Mouse (Mus musculus): ENCODE measurements around the gene Lrrc20. TPM values are rescaled to one million over a fixed set of nuclear protein-coding genes. Genes with fewer than 3 reads are reported as not detected.
A peak's percentile ranks its signal among the peaks of the same experiment; 100 is the strongest.

Lrrc20 gene
- polyA plus RNA-seq, 1 experiment: 5.8 TPM

DNA sequence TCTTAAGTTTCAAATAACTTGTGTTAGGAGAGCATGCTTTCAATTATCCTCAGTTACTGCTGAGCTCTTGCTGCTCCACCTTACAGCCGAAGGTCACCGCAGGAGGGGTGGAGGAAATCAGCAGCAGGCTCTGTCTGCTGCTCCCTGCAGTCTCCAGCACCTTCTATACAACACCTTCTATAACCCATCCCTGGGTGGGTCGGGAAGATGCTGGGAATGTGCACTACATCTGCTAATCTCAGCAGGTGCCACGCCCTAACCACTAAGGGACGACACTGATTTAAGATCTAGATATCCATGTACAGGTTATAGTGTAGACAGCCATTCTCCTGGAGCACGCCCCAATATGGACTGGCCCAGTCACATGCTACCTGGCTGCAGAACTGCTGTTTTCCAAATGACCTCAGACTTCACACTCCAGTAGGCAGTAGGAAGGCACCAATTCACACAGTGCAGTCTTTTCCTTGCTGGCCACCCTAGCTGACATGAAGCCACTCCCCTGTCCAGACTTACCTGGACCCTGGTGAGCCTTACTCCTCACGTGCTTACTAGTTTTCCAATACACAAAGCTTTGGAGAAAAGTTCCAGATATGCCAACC is 35.3 kb upstream of the Lrrc20 start:
- H3K4me1 ChIP-seq (ENCODE audit: control insufficient read depth, insufficient read depth, insufficient read length): peaks cover 2% of the 10 kb centered on the region; the same call in 1 of the 2 replicates
- 89% methylated on average over 7 of the region's 7 CpGs for WGBS
- no peak for DNase-seq (ENCODE audit: low read depth in 1 of 2, low spot score in 2 of 2)
- TF ChIP-seq POLR2A (IDR thresholded peaks at IDR 0.05; ENCODE audit: low read depth, low read length) (no peak), CTCF (IDR thresholded peaks at IDR 0.05; ENCODE audit: extremely low read depth, insufficient read depth, insufficient read length, insufficient replicate concordance) (no peak)
- H3K36me3 ChIP-seq (ENCODE audit: control insufficient read depth, insufficient read depth, low read length): peaks cover 3% of the 10 kb centered on the region; the same call in 1 of the 2 replicates
- H3K4me3 ChIP-seq (ENCODE audit: extremely low read depth, insufficient read depth, insufficient read length): no peak overlapping the region
- no peaks in the 10 kb centered on the region for H3K27me3 ChIP-seq (ENCODE audit: control insufficient read depth, insufficient read depth, low read length)
- H3K27ac ChIP-seq (ENCODE audit: insufficient read depth, low read length): no peak overlapping the region

- Histone ChIP-seq H3K4me1 (ENCODE audit: control insufficient read depth, insufficient read depth, insufficient read length) (peaks cover 6% of the 10 kb centered on the region; the same call in 1 of the 2 replicates), H3K27ac (ENCODE audit: insufficient read depth, low read length) (no peak overlapping the region), H3K36me3 (ENCODE audit: control insufficient read depth, insufficient read depth, low read length) (no peaks in the 10 kb centered on the region), H3K4me3 (ENCODE audit: extremely low read depth, insufficient read depth, insufficient read length) (no peak overlapping the region), H3K27me3 (ENCODE audit: control insufficient read depth, insufficient read depth, low read length) (no peaks in the 10 kb centered on the region)
- no peak for TF ChIP-seq CTCF (IDR thresholded peaks at IDR 0.05; ENCODE audit: extremely low read depth, insufficient read depth, insufficient read length, insufficient replicate concordance)
- no peak for TF ChIP-seq POLR2A (IDR thresholded peaks at IDR 0.05; ENCODE audit: low read depth, low read length)
- 71% methylated on average over 6 of the region's 6 CpGs for WGBS
- no peak for DNase-seq (ENCODE audit: low read depth in 1 of 2, low spot score in 2 of 2)
Observed at GRCm38 (mm10) chr10:61443456-61443855, 32.1 kb upstream of the Lrrc20 start.

DNA sequence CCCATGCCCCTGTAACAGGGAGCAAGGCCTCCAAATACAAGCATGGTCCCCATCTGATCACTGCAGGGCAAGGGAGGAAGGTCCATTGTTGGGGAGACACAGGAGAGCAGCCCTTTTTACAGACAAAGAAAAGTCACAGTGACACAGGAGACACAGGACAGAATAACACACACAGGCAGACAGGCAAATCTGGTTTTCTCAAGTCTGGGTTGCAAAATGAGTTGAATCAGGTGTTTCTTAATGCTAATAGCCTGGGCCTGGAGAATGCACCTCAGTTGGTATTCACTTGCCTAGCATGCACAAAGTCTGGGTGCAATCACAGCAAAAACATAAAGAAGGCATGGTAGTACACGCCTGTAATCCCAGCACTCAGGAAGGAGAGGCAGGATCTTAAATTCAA is 31.7 kb upstream of the Lrrc20 start:
- WGBS: 77% methylated on average over 1 of the region's 1 CpGs
- H3K27ac ChIP-seq (ENCODE audit: insufficient read depth, low read length): no peak overlapping the region
- H3K4me3 ChIP-seq (ENCODE audit: extremely low read depth, insufficient read depth, insufficient read length): no peak overlapping the region
- no peaks in the 10 kb centered on the region for H3K27me3 ChIP-seq (ENCODE audit: control insufficient read depth, insufficient read depth, low read length)
- H3K4me1 ChIP-seq (ENCODE audit: control insufficient read depth, insufficient read depth, insufficient read length): peaks cover 8% of the 10 kb centered on the region; the same call in 1 of the 2 replicates
- DNase-seq (ENCODE audit: low read depth in 1 of 2, low spot score in 2 of 2): no peak
- no peaks in the 10 kb centered on the region for H3K36me3 ChIP-seq (ENCODE audit: control insufficient read depth, insufficient read depth, low read length)
- TF ChIP-seq CTCF (IDR thresholded peaks at IDR 0.05; ENCODE audit: extremely low read depth, insufficient read depth, insufficient read length, insufficient replicate concordance) (no peak), POLR2A (IDR thresholded peaks at IDR 0.05; ENCODE audit: low read depth, low read length) (no peak)

GRCm38 (mm10) chr10:61445016-61445415 is 30.6 kb upstream of the Lrrc20 start:
- no peak for TF ChIP-seq CTCF (IDR thresholded peaks at IDR 0.05; ENCODE audit: extremely low read depth, insufficient read depth, insufficient read length, insufficient replicate concordance)
- TF ChIP-seq POLR2A (IDR thresholded peaks at IDR 0.05; ENCODE audit: low read depth, low read length): no peak
- WGBS: 76% methylated on average over 3 of the region's 3 CpGs
- Histone ChIP-seq H3K36me3 (ENCODE audit: control insufficient read depth, insufficient read depth, low read length) (no peaks in the 10 kb centered on the region), H3K4me1 (ENCODE audit: control insufficient read depth, insufficient read depth, insufficient read length) (peaks cover 14% of the 10 kb centered on the region; the same call in 1 of the 2 replicates), H3K4me3 (ENCODE audit: extremely low read depth, insufficient read depth, insufficient read length) (no peak overlapping the region), H3K27me3 (ENCODE audit: control insufficient read depth, insufficient read depth, low read length) (no peaks in the 10 kb centered on the region), H3K27ac (ENCODE audit: insufficient read depth, low read length) (no peak overlapping the region)
- no peak for DNase-seq (ENCODE audit: low read depth in 1 of 2, low spot score in 2 of 2)

- peak in 1 of 2 experiments; percentile 16 for DNase-seq (ENCODE audit: low read depth in 1 of 2, low spot score in 2 of 2)
- H3K36me3 ChIP-seq (ENCODE audit: control insufficient read depth, insufficient read depth, low read length): no peaks in the 10 kb centered on the region
- H3K27ac ChIP-seq (ENCODE audit: insufficient read depth, low read length): peak overlapping the region; percentile 15; the same call in 1 of the 2 replicates
- TF ChIP-seq CTCF (IDR thresholded peaks at IDR 0.05; ENCODE audit: extremely low read depth, insufficient read depth, insufficient read length, insufficient replicate concordance): no peak
- TF ChIP-seq POLR2A (IDR thresholded peaks at IDR 0.05; ENCODE audit: low read depth, low read length): no peak
- 66% methylated on average over 10 of the region's 10 CpGs for WGBS
- H3K4me1 ChIP-seq (ENCODE audit: control insufficient read depth, insufficient read depth, insufficient read length): peaks cover 17% of the 10 kb centered on the region; the same call in 1 of the 2 replicates
- H3K27me3 ChIP-seq (ENCODE audit: control insufficient read depth, insufficient read depth, low read length): no peaks in the 10 kb centered on the region
- no peak overlapping the region for H3K4me3 ChIP-seq (ENCODE audit: extremely low read depth, insufficient read depth, insufficient read length)
Observed at GRCm38 (mm10) chr10:61447581-61448353, 27.8 kb upstream of the Lrrc20 start.

GRCm38 (mm10) chr10:61448834-61449233 is 26.8 kb upstream of the Lrrc20 start:
- Histone ChIP-seq H3K4me3 (ENCODE audit: extremely low read depth, insufficient read depth, insufficient read length) (no peak overlapping the region), H3K27ac (ENCODE audit: insufficient read depth, low read length) (no peak overlapping the region), H3K36me3 (ENCODE audit: control insufficient read depth, insufficient read depth, low read length) (no peaks in the 10 kb centered on the region), H3K4me1 (ENCODE audit: control insufficient read depth, insufficient read depth, insufficient read length) (peaks cover 17% of the 10 kb centered on the region; the same call in 1 of the 2 replicates), H3K27me3 (ENCODE audit: control insufficient read depth, insufficient read depth, low read length) (no peaks in the 10 kb centered on the region)
- TF ChIP-seq CTCF (IDR thresholded peaks at IDR 0.05; ENCODE audit: extremely low read depth, insufficient read depth, insufficient read length, insufficient replicate concordance): no peak
- no peak for TF ChIP-seq POLR2A (IDR thresholded peaks at IDR 0.05; ENCODE audit: low read depth, low read length)
- 57% methylated on average over 3 of the region's 3 CpGs for WGBS
- no peak for DNase-seq (ENCODE audit: low read depth in 1 of 2, low spot score in 2 of 2)

All from spleen, adult 2 months (tissue).